Mouse (Mus musculus) hindbrain, embryonic 11.5 days (tissue): ENCODE data around the gene Oasl1. TPM values are rescaled to one million over a fixed set of nuclear protein-coding genes. Genes with fewer than 3 reads are reported as not detected.

Experiments used
- ATAC-seq: fragments of 200-750 bp; cut with Nextera tagmentation; 2 replicates; pipeline ENCODE4 v1.8.0; 2017; ENCODE audit warnings: mild to moderate bottlenecking, moderate TSS enrichment, moderate library complexity; ENCODE audit not compliant: low FRiP score
- DNase-seq: peaks from one replicate; pipeline ENCODE4 v3.0.0-alpha.2; 2015; ENCODE audit warnings: low spot score
- H3K27ac ChIP-seq: fragments of 300-500 bp; sonication (generic); 2 replicates; pipeline ENCODE4 v1.5.1; 2014; ENCODE audit warnings: mild to moderate bottlenecking, low read depth, low read length
- H3K27me3 ChIP-seq: fragments of 300-500 bp; sonication (generic); 2 replicates; pipeline ENCODE4 v1.6.1; 2014; ENCODE audit warnings: mild to moderate bottlenecking, low read length, moderate library complexity, mixed read lengths; ENCODE audit not compliant: control insufficient read depth, insufficient read depth
- H3K36me3 ChIP-seq: fragments of 300-500 bp; sonication (generic); 2 replicates; pipeline ENCODE4 v1.6.1; 2014; ENCODE audit warnings: mild to moderate bottlenecking, low read length, moderate library complexity, mixed read lengths; ENCODE audit not compliant: control insufficient read depth, insufficient read depth
- H3K4me1 ChIP-seq: fragments of 300-500 bp; sonication (generic); replicated peaks from 2 replicates; pipeline ENCODE4 v1.6.1; 2014; ENCODE audit warnings: low read length, mixed read lengths; ENCODE audit not compliant: control insufficient read depth, insufficient read depth
- H3K4me2 ChIP-seq: fragments of 300-500 bp; sonication (generic); replicated peaks from 2 replicates; pipeline ENCODE4 v1.6.1; 2014; ENCODE audit warnings: mild to moderate bottlenecking, low read depth, low read length
- H3K4me3 ChIP-seq: fragments of 300-500 bp; sonication (generic); 2 replicates; pipeline ENCODE4 v1.5.1; 2014; ENCODE audit warnings: low read depth, low read length
- H3K9ac ChIP-seq: fragments of 300-500 bp; sonication (generic); 2 replicates; pipeline ENCODE4 v1.6.1; 2014; ENCODE audit warnings: low read depth, low read length
- H3K9me3 ChIP-seq: fragments of 300-500 bp; sonication (generic); 2 replicates; pipeline ENCODE4 v1.6.1; 2016; ENCODE audit warnings: low read length; ENCODE audit not compliant: control insufficient read depth
- WGBS: fragments of 180-500 bp; shearing (Covaris S2); extraction: QIAGEN DNeasy Blood & Tissue Kit; methylation state at CpG from one replicate; pipeline ENCODE4 v1.1.7; 2014; 5-methylcytosine and 5-hydroxymethylcytosine counted together
- polyA plus RNA-seq: library from polyadenylated mRNA; unstranded; fragments of >200 nt; fragmentation: Nextera tagmentation; extraction: Ambion mirVana; gene quantifications from 2 replicates; pipeline ENCODE4 v1.2.1, GENCODE M21; 2014

The Oasl1 gene
- polyA plus RNA-seq, 1 experiment from 2014 or later: 0.25 TPM

- 95% methylated on average over 14 of the region's 14 CpGs for WGBS
- Histone ChIP-seq H3K36me3 (0 out of 2 replicates have a peak, but pooled peaks cover 7% of the 10 kb centered on the region), H3K9ac (no peak overlapping the region), H3K9me3 (no peaks in the 10 kb centered on the region), H3K4me3 (no peak overlapping the region), H3K4me1 (no peaks in the 10 kb centered on the region), H3K27me3 (no peaks in the 10 kb centered on the region), H3K4me2 (no peak overlapping the region), H3K27ac (no peak overlapping the region)
- DNase-seq (no peak), ATAC-seq (no peak)
These were observed 30.3 kb downstream of the Oasl1 start for GRCm38 (mm10) chr5:114953326-114953725.

- Histone ChIP-seq H3K27me3 (no peaks in the 10 kb centered on the region), H3K9me3 (no peaks in the 10 kb centered on the region), H3K36me3 (no peaks in the 10 kb centered on the region), H3K9ac (no peak overlapping the region), H3K27ac (no peak overlapping the region), H3K4me3 (no peak overlapping the region), H3K4me1 (no peaks in the 10 kb centered on the region), H3K4me2 (no peak overlapping the region)
- no peak for ATAC-seq
- WGBS: 84% methylated on average over 5 of the region's 5 CpGs
- no peak for DNase-seq
These were observed 35.0 kb downstream of the Oasl1 start for GRCm38 (mm10) chr5:114958069-114958468.

GRCm38 (mm10) chr5:114961590-114962360 is 38.7 kb downstream of the Oasl1 start:
- ATAC-seq: no peak
- no peaks in the 10 kb centered on the region for H3K36me3 ChIP-seq
- H3K4me1 ChIP-seq: no peaks in the 10 kb centered on the region
- H3K27me3 ChIP-seq: no peaks in the 10 kb centered on the region
- no peak overlapping the region for H3K4me2 ChIP-seq
- H3K4me3 ChIP-seq: no peak overlapping the region
- DNase-seq: no peak
- no peaks in the 10 kb centered on the region for H3K9me3 ChIP-seq
- 52% methylated on average over 4 of the region's 4 CpGs for WGBS
- H3K27ac ChIP-seq: no peak overlapping the region
- no peak overlapping the region for H3K9ac ChIP-seq

GRCm38 (mm10) chr5:114964315-114964966 is 41.4 kb downstream of the Oasl1 start:
- Histone ChIP-seq H3K36me3 (no peaks in the 10 kb centered on the region), H3K9ac (no peak overlapping the region), H3K9me3 (no peaks in the 10 kb centered on the region), H3K4me3 (no peak overlapping the region), H3K4me2 (no peak overlapping the region), H3K27ac (no peak overlapping the region), H3K4me1 (no peaks in the 10 kb centered on the region; the same call in 1 of the 2 replicates), H3K27me3 (peaks cover 12% of the 10 kb centered on the region)
- 72% methylated on average over 7 of the region's 7 CpGs for WGBS
- ATAC-seq: no peak
- no peak for DNase-seq

- Histone ChIP-seq H3K27me3 (peaks cover 12% of the 10 kb centered on the region), H3K9ac (no peak overlapping the region), H3K4me1 (no peaks in the 10 kb centered on the region; the same call in 1 of the 2 replicates), H3K36me3 (no peaks in the 10 kb centered on the region), H3K9me3 (no peaks in the 10 kb centered on the region), H3K4me3 (no peak overlapping the region), H3K4me2 (no peak overlapping the region), H3K27ac (no peak overlapping the region)
- DNase-seq (no peak), ATAC-seq (no peak)
- WGBS: 66% methylated on average over 17 of the region's 17 CpGs
These were observed 42.2 kb downstream of the Oasl1 start for GRCm38 (mm10) chr5:114964967-114965898.

- no peaks in the 10 kb centered on the region for H3K36me3 ChIP-seq
- H3K9me3 ChIP-seq: no peaks in the 10 kb centered on the region
- ATAC-seq (no peak), DNase-seq (no peak)
- no peaks in the 10 kb centered on the region; the same call in 1 of the 2 replicates for H3K4me1 ChIP-seq
- H3K4me3 ChIP-seq: no peak overlapping the region
- peaks cover 12% of the 10 kb centered on the region for H3K27me3 ChIP-seq
- no peak overlapping the region for H3K9ac ChIP-seq
- H3K27ac ChIP-seq: no peak overlapping the region
- WGBS: 32% methylated on average over 14 of the region's 14 CpGs
- H3K4me2 ChIP-seq: no peak overlapping the region
These were observed 44.7 kb downstream of the Oasl1 start for GRCm38 (mm10) chr5:114967523-114968268.

GRCm38 (mm10) chr5:114968651-114969050 is 45.6 kb downstream of the Oasl1 start:
- 13% methylated on average over 7 of the region's 7 CpGs for WGBS
- no peak overlapping the region for H3K9ac ChIP-seq
- no peaks in the 10 kb centered on the region for H3K9me3 ChIP-seq
- no peaks in the 10 kb centered on the region; the same call in 1 of the 2 replicates for H3K4me1 ChIP-seq
- peaks cover 12% of the 10 kb centered on the region for H3K27me3 ChIP-seq
- no peak overlapping the region for H3K4me3 ChIP-seq
- DNase-seq: no peak
- ATAC-seq: no peak
- no peaks in the 10 kb centered on the region for H3K36me3 ChIP-seq
- no peak overlapping the region for H3K4me2 ChIP-seq
- no peak overlapping the region for H3K27ac ChIP-seq

GRCm38 (mm10) chr5:114969064-114969463 is 46.0 kb downstream of the Oasl1 start:
- Histone ChIP-seq H3K4me2 (no peak overlapping the region), H3K9me3 (no peaks in the 10 kb centered on the region), H3K4me1 (no peaks in the 10 kb centered on the region; the same call in 1 of the 2 replicates), H3K9ac (no peak overlapping the region), H3K4me3 (no peak overlapping the region), H3K27ac (no peak overlapping the region), H3K36me3 (no peaks in the 10 kb centered on the region), H3K27me3 (peaks cover 12% of the 10 kb centered on the region)
- WGBS: 7% methylated on average over 4 of the region's 4 CpGs
- no peak for DNase-seq
- no peak for ATAC-seq
